Mouse (Mus musculus) Patski (cell line): ENCODE results near the gene Adtrp. TPM values are rescaled to one million over a fixed set of nuclear protein-coding genes. Genes with fewer than 3 reads are reported as not detected.

ENCODE experiments used
- ATAC-seq: fragments of 100-300 bp; one replicate; pipeline ENCODE4 v1.8.0; 2021
- CTCF ChIA-PET: fragments of 350-600 bp; sonication (Branson Sonifier 250); formaldehyde crosslinking; loops from one replicate; lab custom pipeline; 2022; ENCODE audit warnings: inconsistent platforms; lab: Charles Lee
- POLR2A ChIA-PET: fragments of 350-600 bp; sonication (Branson Sonifier 250); formaldehyde crosslinking; loops from one replicate; lab custom pipeline; 2022; ENCODE audit warnings: antibody characterized with exemption, inconsistent platforms; lab: Charles Lee
- DNase-seq: peaks from one replicate; pipeline ENCODE4 v3.0.0-alpha.2; 2011; ENCODE audit warnings: low read depth, low spot score
- H3K27me3 ChIP-seq: fragments of 371-371 bp; one replicate; pipeline ENCODE4 v1.5.1; 2021
- CTCF ChIP-seq: fragments of 100-300 bp; IDR thresholded peaks from one replicate; pipeline ENCODE4 v1.5.1; 2021
- in situ Hi-C: fragments of 300-500 bp; cut with MboI; formaldehyde crosslinking; loops from 3 replicates; pipeline ENCODE4 v1.11.1; 2018; ENCODE audit warnings: low pct_unique_long_range_greater_than_20kb, mixed read lengths
- polyA plus RNA-seq: library from polyadenylated mRNA; unstranded; gene quantifications from one replicate; pipeline ENCODE4 v1.2.3, GENCODE M21; 2021

The Adtrp gene
- polyA plus RNA-seq, 1 experiment from 2014 or later: not detected

GRCm38 (mm10) chr13:41748866-41749265 lies 98.6 kb downstream of the Adtrp start:
- CTCF ChIA-PET: interaction anchor here (1.6 kb wide), 1 partner anchor 55 kb away, joined by 3 read pairs; no protein-coding TSS in a partner anchor
- POLR2A ChIA-PET: interaction anchor here (0.9 to 1.1 kb wide), 2 partner anchors 10 to 302 kb away, joined by 3 to 4 read pairs; no protein-coding TSS in a partner anchor
- DNase-seq: peak; percentile 53
- peak; percentile 51 for ATAC-seq
- no peaks in the 10 kb centered on the region for H3K27me3 ChIP-seq
- no peak for TF ChIP-seq CTCF
- in situ Hi-C loops: no loop called here

- ATAC-seq (no peak), DNase-seq (no peak)
- H3K27me3 ChIP-seq: no peaks in the 10 kb centered on the region
- POLR2A ChIA-PET: interaction anchor here (0.9 kb wide), 1 partner anchor 303 kb away, joined by 3 read pairs; no protein-coding TSS in a partner anchor
- no peak for TF ChIP-seq CTCF
- in situ Hi-C loops: no loop called here
- CTCF ChIA-PET: no interaction called here
These were observed 99.8 kb downstream of the Adtrp start for GRCm38 (mm10) chr13:41747691-41748090.

- H3K27me3 ChIP-seq: no peaks in the 10 kb centered on the region
- POLR2A ChIA-PET: no interaction called here
- DNase-seq (peak; percentile 12), ATAC-seq (no peak)
- in situ Hi-C loops: no loop called here
- CTCF ChIA-PET: no interaction called here
- peak; percentile 45 for TF ChIP-seq CTCF
These were observed 100.4 kb downstream of the Adtrp start for GRCm38 (mm10) chr13:41746971-41747615.

GRCm38 (mm10) chr13:41740456-41741085 lies 106.9 kb downstream of the Adtrp start:
- no peak for ATAC-seq
- TF ChIP-seq CTCF: no peak
- DNase-seq: no peak
- H3K27me3 ChIP-seq: no peaks in the 10 kb centered on the region
- in situ Hi-C loops: no loop called here
- POLR2A ChIA-PET: no interaction called here
- CTCF ChIA-PET: no interaction called here

- DNase-seq: no peak
- H3K27me3 ChIP-seq: no peaks in the 10 kb centered on the region
- ChIA-PET CTCF (no interaction called here), POLR2A (no interaction called here)
- no peak for ATAC-seq
- in situ Hi-C loops: no loop called here
- TF ChIP-seq CTCF: no peak
These were observed 109.7 kb downstream of the Adtrp start for GRCm38 (mm10) chr13:41737628-41738309.

GRCm38 (mm10) chr13:41729660-41730059 lies 117.8 kb downstream of the Adtrp start:
- H3K27me3 ChIP-seq: no peaks in the 10 kb centered on the region
- ATAC-seq (no peak), DNase-seq (no peak)
- in situ Hi-C loops: no loop called here
- CTCF ChIA-PET: no interaction called here
- no peak for TF ChIP-seq CTCF
- POLR2A ChIA-PET: interaction anchor here (0.6 kb wide), 1 partner anchor 72 kb away, joined by 5 read pairs; no protein-coding TSS in a partner anchor

GRCm38 (mm10) chr13:41727803-41728202 lies 119.7 kb downstream of the Adtrp start:
- in situ Hi-C loops: no loop called here
- no peak for TF ChIP-seq CTCF
- no peak for DNase-seq
- ChIA-PET POLR2A (no interaction called here), CTCF (no interaction called here)
- no peaks in the 10 kb centered on the region for H3K27me3 ChIP-seq
- no peak for ATAC-seq

- TF ChIP-seq CTCF: no peak
- DNase-seq (no peak), ATAC-seq (no peak)
- ChIA-PET POLR2A (no interaction called here), CTCF (interaction anchor here (0.9 kb wide), 1 partner anchor 8 kb away, joined by 3 read pairs; no protein-coding TSS in a partner anchor)
- no peaks in the 10 kb centered on the region for H3K27me3 ChIP-seq
- in situ Hi-C loops: no loop called here
These were observed 128.2 kb downstream of the Adtrp start for GRCm38 (mm10) chr13:41719331-41719730.

- ATAC-seq: no peak
- CTCF ChIA-PET: no interaction called here
- no peak for DNase-seq
- in situ Hi-C loops: no loop called here
- no peak for TF ChIP-seq CTCF
- POLR2A ChIA-PET: no interaction called here
- no peaks in the 10 kb centered on the region for H3K27me3 ChIP-seq
These were observed 129.4 kb downstream of the Adtrp start for GRCm38 (mm10) chr13:41718051-41718450.

Other genes with a start within 250 kb of the Adtrp start
- gene Tmem170b, start 241.8 kb downstream of the Adtrp start, polyA plus RNA-seq: 8.6 TPM
- gene Hivep1, start 204.3 kb upstream of the Adtrp start, polyA plus RNA-seq: 36.5 TPM